Mouse (Mus musculus) heart, embryonic 11.5 days (tissue): ENCODE data around the gene Dydc2. TPM values are rescaled to one million over a fixed set of nuclear protein-coding genes. Genes with fewer than 3 reads are reported as not detected.

Experiments used
- ATAC-seq: fragments of 200-750 bp; cut with Nextera tagmentation; replicated peaks from 2 replicates; pipeline ENCODE4 v1.8.0; 2017; ENCODE audit warnings: moderate library complexity; ENCODE audit not compliant: insufficient number of reproducible peaks, low FRiP score, low TSS enrichment
- H3K27ac ChIP-seq: fragments of 300-500 bp; sonication (generic); 2 replicates; pipeline ENCODE4 v1.5.1; 2014; ENCODE audit warnings: mild to moderate bottlenecking, low read depth, low read length
- H3K27me3 ChIP-seq: fragments of 300-500 bp; sonication (generic); 2 replicates; pipeline ENCODE4 v1.6.1; 2014; ENCODE audit warnings: mild to moderate bottlenecking, low read length, mixed read lengths; ENCODE audit not compliant: control insufficient read depth, insufficient read depth
- H3K36me3 ChIP-seq: fragments of 300-500 bp; sonication (generic); 2 replicates; pipeline ENCODE4 v1.6.1; 2014; ENCODE audit warnings: mild to moderate bottlenecking, low read length, moderate library complexity, mixed read lengths; ENCODE audit not compliant: control insufficient read depth, insufficient read depth
- H3K4me1 ChIP-seq: fragments of 300-500 bp; sonication (generic); 2 replicates; pipeline ENCODE4 v1.6.1; 2014; ENCODE audit warnings: low read length; ENCODE audit not compliant: control insufficient read depth, insufficient read depth
- H3K4me2 ChIP-seq: fragments of 300-500 bp; sonication (generic); 2 replicates; pipeline ENCODE4 v1.6.1; 2014; ENCODE audit warnings: mild to moderate bottlenecking, moderate library complexity
- H3K4me3 ChIP-seq: fragments of 300-500 bp; sonication (generic); 2 replicates; pipeline ENCODE4 v1.5.1; 2014; ENCODE audit warnings: low read depth, low read length
- H3K9ac ChIP-seq: fragments of 300-500 bp; sonication (generic); 2 replicates; pipeline ENCODE4 v1.6.1; 2014; ENCODE audit warnings: mild to moderate bottlenecking, low read depth, low read length, moderate library complexity
- H3K9me3 ChIP-seq: fragments of 300-500 bp; sonication (generic); replicated peaks from 2 replicates; pipeline ENCODE4 v1.6.1; 2016; ENCODE audit warnings: low read length; ENCODE audit not compliant: control insufficient read depth
- WGBS: fragments of 180-500 bp; shearing (Covaris S2); extraction: QIAGEN DNeasy Blood & Tissue Kit; methylation state at CpG from one replicate; pipeline ENCODE4 v1.1.7; 2014; ENCODE audit not compliant: insufficient replicate concordance; 5-methylcytosine and 5-hydroxymethylcytosine counted together
- polyA plus RNA-seq: library from polyadenylated mRNA; unstranded; fragments of >200 nt; fragmentation: Nextera tagmentation; extraction: Ambion mirVana; gene quantifications from 2 replicates; pipeline ENCODE4 v1.2.1, GENCODE M21; 2014

Dydc2 gene
- polyA plus RNA-seq, 1 experiment from 2014 or later: 0.53 TPM

DNA sequence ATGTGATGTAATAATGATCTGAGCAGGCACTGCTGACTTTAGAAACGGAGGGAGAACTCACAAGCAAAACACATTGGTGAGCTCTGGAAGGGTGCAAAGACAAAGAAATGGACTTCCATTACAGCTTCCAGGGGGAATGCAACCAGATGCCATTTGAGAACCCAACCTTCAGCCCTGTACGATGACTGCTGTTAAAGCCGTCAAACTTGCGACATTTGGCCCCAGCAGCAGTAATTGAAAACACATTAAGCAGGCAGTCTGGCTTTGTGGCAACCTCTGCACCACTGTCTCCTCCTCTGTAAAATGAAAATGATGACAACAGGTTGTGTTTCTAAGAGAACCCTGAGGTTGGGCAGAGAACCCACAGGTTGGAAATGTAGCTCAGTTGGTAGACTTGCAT lies 68.2 kb downstream of the Dydc2 start:
- 80% methylated on average over 4 of the region's 4 CpGs for WGBS
- H3K27me3 ChIP-seq: peaks cover 4% of the 10 kb centered on the region; the same call in 1 of the 2 replicates
- H3K9ac ChIP-seq: no peak overlapping the region
- H3K4me1 ChIP-seq: peaks cover 10% of the 10 kb centered on the region; the same call in 1 of the 2 replicates
- no peak for ATAC-seq
- H3K27ac ChIP-seq: no peak overlapping the region
- no peak overlapping the region for H3K4me2 ChIP-seq
- H3K4me3 ChIP-seq: no peak overlapping the region
- no peaks in the 10 kb centered on the region for H3K9me3 ChIP-seq
- H3K36me3 ChIP-seq: peaks cover 4% of the 10 kb centered on the region; the same call in 1 of the 2 replicates

GRCm38 (mm10) chr14:40999904-41000645 lies 68.9 kb downstream of the Dydc2 start:
- Histone ChIP-seq H3K27ac (no peak overlapping the region), H3K4me2 (no peak overlapping the region), H3K4me3 (no peak overlapping the region), H3K36me3 (peaks cover 4% of the 10 kb centered on the region; the same call in 1 of the 2 replicates), H3K27me3 (no peaks in the 10 kb centered on the region), H3K4me1 (peaks cover 10% of the 10 kb centered on the region; the same call in 1 of the 2 replicates), H3K9me3 (no peaks in the 10 kb centered on the region), H3K9ac (no peak overlapping the region)
- no peak for ATAC-seq
- WGBS: 82% methylated on average over 7 of the region's 7 CpGs

Other genes starting within 250 kb of the Dydc2 start
- 0.56 and 0.89 TPM in 2 replicates for gene Sh2d4b, start 175.9 kb downstream of the Dydc2 start, polyA plus RNA-seq
- gene Tspan14, start 102.4 kb downstream of the Dydc2 start, polyA plus RNA-seq: 43.5 and 54.0 TPM in 2 replicates
- 67.7 and 75.4 TPM in 2 replicates for gene Fam213a, start 55.4 kb downstream of the Dydc2 start, polyA plus RNA-seq
- gene Dydc1, start 3.7 kb upstream of the Dydc2 start, polyA plus RNA-seq: not detected in 2 replicates
- gene Mat1a, start 35.8 kb upstream of the Dydc2 start, polyA plus RNA-seq: 0.46 and 1.1 TPM in 2 replicates
- 0.35 and 0.69 TPM in 2 replicates for gene Sftpa1, start 62.6 kb upstream of the Dydc2 start, polyA plus RNA-seq
- gene Mbl1, start 82.2 kb upstream of the Dydc2 start, polyA plus RNA-seq: not detected in 2 replicates
- not detected in 2 replicates for gene Sftpd, start 115.9 kb upstream of the Dydc2 start, polyA plus RNA-seq
- not detected in 2 replicates for gene Gm2832, start 209.6 kb upstream of the Dydc2 start, polyA plus RNA-seq